Mouse (Mus musculus): ENCODE measurements at regions not wholly inside any gene's neighbourhood (a gene's known extent, or its start where the extent isn't known, plus 50 kb on each side); places are given as distances from the start of the nearest gene placed in this dataset.
"Not testable (repeated sequence)": the region's sequence is repeated elsewhere in the genome, so short reads cannot be mapped to it uniquely, and the experiment has no call there.

DNA sequence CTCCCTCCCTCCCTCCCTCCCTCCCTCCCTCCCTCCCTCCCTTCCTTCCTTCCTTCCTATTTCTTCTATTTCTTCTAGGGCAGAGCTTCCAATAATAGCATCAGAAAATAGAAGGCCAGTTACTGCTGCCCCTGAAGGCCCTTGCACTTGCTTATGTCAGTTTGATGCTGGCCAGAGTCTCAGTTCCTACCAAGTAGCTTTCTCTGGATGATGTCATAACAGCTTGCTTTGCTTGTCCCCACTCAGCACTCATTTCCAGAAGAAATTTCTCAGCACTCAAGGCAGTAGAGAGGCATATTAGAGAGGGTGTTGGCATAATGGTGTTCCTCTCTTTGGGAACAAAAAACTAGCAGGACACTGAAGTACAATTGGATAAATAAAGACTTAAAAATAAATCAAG, 811.6 kb upstream of the 4930444P10Rik start:
- TF ChIP-seq CHD1 (IDR thresholded peaks at IDR 0.05; ENCODE audit: low read depth, low read length) (no peak), SIN3A (IDR thresholded peaks at IDR 0.05; ENCODE audit: low read length) (no peak), CHD2 (IDR thresholded peaks at IDR 0.05; ENCODE audit: low read length) (no peak), TBP (IDR thresholded peaks at IDR 0.05; ENCODE audit: low read depth, low read length) (no peak), MXI1 (IDR thresholded peaks at IDR 0.05; ENCODE audit: low read depth, low read length) (no peak), EP300 (IDR thresholded peaks at IDR 0.05; ENCODE audit: low read depth in 1 of 2, low read length in 2 of 2) (no peak), NELFE (IDR thresholded peaks at IDR 0.05; ENCODE audit: low read depth, low read length) (no peak), RAD21 (IDR thresholded peaks at IDR 0.05; ENCODE audit: low read depth, low read length) (no peak), GATA1 (IDR thresholded peaks at IDR 0.05; ENCODE audit: low read depth, low read length) (no peak), POLR2AphosphoS2 (IDR thresholded peaks at IDR 0.05; ENCODE audit: low read length) (no peak), RCOR1 (IDR thresholded peaks at IDR 0.05; ENCODE audit: low read depth, low read length) (no peak), BHLHE40 (IDR thresholded peaks at IDR 0.05; ENCODE audit: borderline replicate concordance, low read depth, low read length) (no peak), ZC3H11A (IDR thresholded peaks at IDR 0.05; ENCODE audit: low read depth, low read length) (no peak), MAX (IDR thresholded peaks at IDR 0.05; ENCODE audit: low read length) (no peak), UBTF (IDR thresholded peaks at IDR 0.05; ENCODE audit: borderline replicate concordance, insufficient read depth, low read depth, low read length) (no peak), ZNF384 (IDR thresholded peaks at IDR 0.05; ENCODE audit: low read depth, low read length) (no peak), MAFK (IDR thresholded peaks at IDR 0.05; ENCODE audit: borderline replicate concordance, low read depth, low read length) (no peak), ZKSCAN1 (IDR thresholded peaks at IDR 0.05; ENCODE audit: low read depth, low read length) (no peak)
- Histone ChIP-seq H3K4me3 (ENCODE audit: control insufficient read depth in 1 of 2, insufficient read depth in 1 of 2, low read depth in 2 of 2, low read length in 2 of 2) (no peak overlapping the region), H3K4me1 (ENCODE audit: control insufficient read depth in 1 of 2, insufficient read depth in 2 of 2, low read length in 2 of 2) (no peaks in the 10 kb centered on the region), H3K27ac (ENCODE audit: control insufficient read depth, low read depth, low read length) (no peak overlapping the region), H3K79me2 (ENCODE audit: control insufficient read depth, insufficient read depth, low read length, poor library complexity) (no peaks in the 10 kb centered on the region), H3K9ac (ENCODE audit: control insufficient read depth, low read depth, low read length, poor library complexity, severe bottlenecking) (no peak overlapping the region), H3K27me3 (ENCODE audit: control insufficient read depth in 1 of 2, insufficient read depth in 2 of 2, low read length in 2 of 2) (no peaks in the 10 kb centered on the region; a peak in 1 of 4 replicates), H3K36me3 (ENCODE audit: control insufficient read depth in 1 of 2, insufficient read depth in 2 of 2, low read length in 2 of 2) (no peaks in the 10 kb centered on the region), H3K9me3 (replicated peaks; ENCODE audit: insufficient read depth, low read length) (no peaks in the 10 kb centered on the region)
- no peak for DNase-seq (ENCODE audit: low read depth, low spot score)

DNA sequence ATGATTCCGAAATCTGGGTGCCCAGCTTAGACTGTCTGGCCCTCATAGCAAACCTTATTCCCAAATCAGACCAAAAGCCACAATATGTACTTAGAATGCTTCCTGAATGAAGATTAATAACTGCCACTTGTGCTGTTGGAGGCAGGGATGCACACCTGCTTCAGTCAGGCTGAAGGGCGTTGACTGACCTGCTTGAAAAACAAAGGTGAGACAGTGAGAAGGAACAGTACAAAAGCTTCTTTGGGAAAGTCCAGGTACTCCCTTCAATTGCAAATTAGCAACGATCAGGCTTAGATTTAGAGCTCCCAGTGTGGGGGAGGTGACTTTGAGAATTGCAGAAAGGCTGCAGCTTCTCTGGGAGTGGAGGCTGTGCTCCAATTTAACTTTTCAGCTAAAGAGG, 775.3 kb upstream of the 4930444P10Rik start:
- not testable (repeated sequence) for H3K4me1 ChIP-seq (ENCODE audit: control insufficient read depth in 1 of 2, insufficient read depth in 2 of 2, low read length in 2 of 2); DNase-seq (ENCODE audit: low read depth, low spot score); H3K4me3 ChIP-seq (ENCODE audit: control insufficient read depth in 1 of 2, insufficient read depth in 1 of 2, low read depth in 2 of 2, low read length in 2 of 2); H3K9me3 ChIP-seq (replicated peaks; ENCODE audit: insufficient read depth, low read length); H3K27ac ChIP-seq (ENCODE audit: control insufficient read depth, low read depth, low read length); H3K36me3 ChIP-seq (ENCODE audit: control insufficient read depth in 1 of 2, insufficient read depth in 2 of 2, low read length in 2 of 2); H3K27me3 ChIP-seq (ENCODE audit: control insufficient read depth in 1 of 2, insufficient read depth in 2 of 2, low read length in 2 of 2); H3K9ac ChIP-seq (ENCODE audit: control insufficient read depth, low read depth, low read length, poor library complexity, severe bottlenecking); H3K79me2 ChIP-seq (ENCODE audit: control insufficient read depth, insufficient read depth, low read length, poor library complexity)

- not testable (repeated sequence) for H3K4me3 ChIP-seq (ENCODE audit: control insufficient read depth in 1 of 2, insufficient read depth in 1 of 2, low read depth in 2 of 2, low read length in 2 of 2); DNase-seq (ENCODE audit: low read depth, low spot score); H3K9me3 ChIP-seq (replicated peaks; ENCODE audit: insufficient read depth, low read length); H3K4me1 ChIP-seq (ENCODE audit: control insufficient read depth in 1 of 2, insufficient read depth in 2 of 2, low read length in 2 of 2); H3K36me3 ChIP-seq (ENCODE audit: control insufficient read depth in 1 of 2, insufficient read depth in 2 of 2, low read length in 2 of 2); H3K9ac ChIP-seq (ENCODE audit: control insufficient read depth, low read depth, low read length, poor library complexity, severe bottlenecking); H3K27ac ChIP-seq (ENCODE audit: control insufficient read depth, low read depth, low read length); H3K79me2 ChIP-seq (ENCODE audit: control insufficient read depth, insufficient read depth, low read length, poor library complexity); H3K27me3 ChIP-seq (ENCODE audit: control insufficient read depth in 1 of 2, insufficient read depth in 2 of 2, low read length in 2 of 2)
Observed at GRCm38 (mm10) chr1:16867086-16867835, 774.1 kb upstream of the 4930444P10Rik start.
